In genomic region chr5:26222076-26222475, GRCm38 (mm10) we compare ENCODE assay signal across 27 mouse cellular contexts. TPM values are rescaled to one million over a fixed set of nuclear protein-coding genes. Genes with fewer than 3 reads are reported as not detected.
DNase-seq lines count a peak whose midpoint lies in the region; ATAC-seq and TF ChIP-seq lines count a peak whose summit lies in the region.
"Had no signal": no experiment of that assay in that cellular context is flagged by ENCODE, and none has a peak within 500 bp of the region (broad histone marks: within the 10 kb centered on the region; RNA-seq: fewer than 3 reads in every experiment).

No protein-coding gene starts in this region.

- H3K9me3 ChIP-seq in limb, embryonic 13.5 days, result no peaks in the 10 kb centered on the region
- H3K9me3 ChIP-seq in limb, embryonic 10.5 days (replicated peaks), result no peaks in the 10 kb centered on the region
- no peaks in the 10 kb centered on the region for H3K9me3 ChIP-seq in forebrain, embryonic 12.5 days
- H3K9me3 ChIP-seq: embryonic facial prominence, embryonic 13.5 days; forebrain, embryonic 15.5 days; heart, embryonic 10.5 days; heart, embryonic 13.5 days; hindbrain, embryonic 15.5 days; intestine, embryonic 15.5 days had no signal

- H3K9ac ChIP-seq in limb, embryonic 13.5 days, result no peak overlapping the region
- H3K9ac ChIP-seq in forebrain, embryonic 12.5 days, result no peak overlapping the region
- H3K9ac ChIP-seq: embryonic facial prominence, embryonic 13.5 days; forebrain, embryonic 15.5 days; heart, embryonic 13.5 days; hindbrain, embryonic 15.5 days; intestine, embryonic 15.5 days had no signal

- H3K4me3 ChIP-seq in limb, embryonic 13.5 days, result no peak overlapping the region
- no peak overlapping the region for H3K4me3 ChIP-seq in limb, embryonic 10.5 days
- H3K4me3 ChIP-seq in C2C12 (ENCODE audit: insufficient read depth, poor library complexity, severe bottlenecking), result no peak overlapping the region
- no peak overlapping the region for H3K4me3 ChIP-seq in forebrain, embryonic 12.5 days (replicated peaks)
- H3K4me3 ChIP-seq: embryonic facial prominence, embryonic 13.5 days; forebrain, embryonic 15.5 days; heart, adult 2 months; heart, embryonic 10.5 days; heart, embryonic 13.5 days; hindbrain, embryonic 15.5 days; intestine, embryonic 15.5 days had no signal

- H3K36me3 ChIP-seq in limb, embryonic 13.5 days, result no peaks in the 10 kb centered on the region
- no peaks in the 10 kb centered on the region for H3K36me3 ChIP-seq in limb, embryonic 10.5 days
- no peaks in the 10 kb centered on the region for H3K36me3 ChIP-seq in C2C12 (ENCODE audit: control insufficient read depth, insufficient read depth)
- no peaks in the 10 kb centered on the region for H3K36me3 ChIP-seq in forebrain, embryonic 12.5 days (replicated peaks)
- H3K36me3 ChIP-seq: embryonic facial prominence, embryonic 13.5 days; forebrain, embryonic 15.5 days; heart, embryonic 10.5 days; heart, embryonic 13.5 days; hindbrain, embryonic 15.5 days; intestine, embryonic 15.5 days had no signal

- no peak for TF ChIP-seq CTCF in C2C12 (IDR thresholded peaks at IDR 0.05; ENCODE audit: control insufficient read depth, insufficient read depth, insufficient read length)

- no peaks in the 10 kb centered on the region for H3K79me3 ChIP-seq in C2C12 (ENCODE audit: low read depth)

- no peaks in the 10 kb centered on the region for H3K4me1 ChIP-seq in limb, embryonic 13.5 days
- H3K4me1 ChIP-seq in limb, embryonic 10.5 days, result no peaks in the 10 kb centered on the region
- H3K4me1 ChIP-seq in forebrain, embryonic 12.5 days, result no peaks in the 10 kb centered on the region
- H3K4me1 ChIP-seq: embryonic facial prominence, embryonic 13.5 days; forebrain, embryonic 15.5 days; heart, embryonic 10.5 days; heart, embryonic 13.5 days; hindbrain, embryonic 15.5 days; intestine, embryonic 15.5 days had no signal

- H3K27me3 ChIP-seq in limb, embryonic 13.5 days, result no peaks in the 10 kb centered on the region
- H3K27me3 ChIP-seq in limb, embryonic 10.5 days (ENCODE audit: low read depth, poor library complexity, severe bottlenecking), result no peaks in the 10 kb centered on the region
- no peaks in the 10 kb centered on the region for H3K27me3 ChIP-seq in C2C12 (ENCODE audit: control insufficient read depth, insufficient read depth, insufficient read length)
- H3K27me3 ChIP-seq in forebrain, embryonic 12.5 days, result no peaks in the 10 kb centered on the region
- H3K27me3 ChIP-seq: embryonic facial prominence, embryonic 13.5 days; forebrain, embryonic 15.5 days; heart, embryonic 13.5 days; hindbrain, embryonic 15.5 days; intestine, embryonic 15.5 days had no signal

- DNase-seq in limb, embryonic 10.5 days (ENCODE audit: low spot score), result no peak
- DNase-seq in Muller cell, postnatal 12 days (ENCODE audit: inconsistent ontology term), result peak; percentile 59
- DNase-seq in fibroblast of lung, adult 2 months (ENCODE audit: low read depth), result peak; percentile 3
- DNase-seq in cerebellum, postnatal 14 days, result no peak
- no peak for DNase-seq in frontal cortex, postnatal 36 days (ENCODE audit: low spot score in 2 of 2)
- DNase-seq: adrenal gland, adult 8-10 months; adrenal gland, postnatal 25 days; cerebellum, adult 18-20 months; cerebellum, adult 9-10 months; cerebellum, postnatal 25 days; gastrocnemius, postnatal 10 days; gastrocnemius, postnatal 36 days; heart, adult 2 months; heart, postnatal 14 days; heart, postnatal 4 days had no signal

- no peak overlapping the region for H3K27ac ChIP-seq in limb, embryonic 13.5 days
- no peak overlapping the region for H3K27ac ChIP-seq in limb, embryonic 10.5 days
- no peak overlapping the region for H3K27ac ChIP-seq in forebrain, embryonic 12.5 days
- H3K27ac ChIP-seq: embryonic facial prominence, embryonic 13.5 days; forebrain, embryonic 15.5 days; heart, adult 2 months; heart, embryonic 10.5 days; heart, embryonic 13.5 days; hindbrain, embryonic 15.5 days; intestine, embryonic 15.5 days had no signal

- 66% methylated on average over 1 of the region's 1 CpGs for WGBS in limb, embryonic 13.5 days
- WGBS in limb, embryonic 10.5 days, result 86% methylated on average over 1 of the region's 1 CpGs
- WGBS in forebrain, embryonic 12.5 days, result 90% methylated on average over 1 of the region's 1 CpGs

- peak; percentile 79 for ATAC-seq in limb, embryonic 13.5 days (ENCODE audit: low FRiP score, low read depth)
- ATAC-seq in forebrain, embryonic 12.5 days (ENCODE audit: low FRiP score), result no peak
- ATAC-seq: activated CD4-positive, CD25-positive, alpha-beta regulatory T cell, adult 4 months; forebrain, embryonic 15.5 days; intestine, embryonic 15.5 days had no signal

- no peak overlapping the region for H3K4me2 ChIP-seq in limb, embryonic 13.5 days (replicated peaks)
- no peak overlapping the region for H3K4me2 ChIP-seq in forebrain, embryonic 12.5 days
- H3K4me2 ChIP-seq: embryonic facial prominence, embryonic 13.5 days; forebrain, embryonic 15.5 days; heart, embryonic 13.5 days; hindbrain, embryonic 15.5 days; intestine, embryonic 15.5 days had no signal

- no peaks in the 10 kb centered on the region for H3K79me2 ChIP-seq in C2C12 (ENCODE audit: control insufficient read depth, insufficient read depth)

- H3ac ChIP-seq in C2C12 (ENCODE audit: control insufficient read depth, insufficient read length, low read depth), result no peak overlapping the region

TF ChIP-seq in C2C12, 6 proteins besides CTCF, POLR2A, EP300 and RAD21:
- TF ChIP-seq MAX (IDR thresholded peaks at IDR 0.05) (no peak), FOSL1 (IDR thresholded peaks at IDR 0.05; ENCODE audit: insufficient read depth, low read length, poor library complexity, severe bottlenecking) (no peak), MYOD1 (IDR thresholded peaks at IDR 0.05; ENCODE audit: control insufficient read depth, insufficient read length, low read depth) (peak; percentile 32)

RNA-seq across cellular contexts. Expression of gene Gm7361, which starts 35.4 kb away (rescaled TPM):
- not detected in 2 replicates for polyA plus RNA-seq in limb, embryonic 13.5 days (2015; fragmentation: Nextera tagmentation; extraction: Ambion mirVana)
- polyA plus RNA-seq in limb, embryonic 10.5 days (2016; fragmentation: Nextera tagmentation; extraction: Ambion mirVana), result not detected in 2 replicates
- not detected for polyA plus RNA-seq in C2C12 (2012; fragmentation: generic; extraction: Trizol)
- not detected in 2 replicates for polyA plus RNA-seq in forebrain, embryonic 12.5 days (2016; fragmentation: Nextera tagmentation; extraction: Ambion mirVana)
- polyA plus RNA-seq: activated CD4-positive, CD25-positive, alpha-beta regulatory T cell, adult 4 months; embryonic facial prominence, embryonic 13.5 days; heart, adult 2 months; heart, embryonic 10.5 days; heart, embryonic 13.5 days; heart, embryonic 16.5 days; hindbrain, embryonic 11.5 days; intestine, embryonic 15.5 days had no signal

Comparison
In these comparisons a context has a peak if more than half of its experiments do, and no peak if none do; other contexts are left out.
1. DNase-seq: peak in Muller cell, postnatal 12 days (single experiment) and fibroblast of lung, adult 2 months (single experiment); none in limb, embryonic 10.5 days (single experiment), cerebellum, postnatal 14 days (0 of 2) and frontal cortex, postnatal 36 days (0 of 2).